Mouse (Mus musculus): ENCODE results near the gene Ggta1.

- no peak for TF ChIP-seq EP300 (IDR thresholded peaks at IDR 0.05; ENCODE audit: low read depth)
- TF ChIP-seq CTCF (IDR thresholded peaks at IDR 0.05; ENCODE audit: low read depth): no peak
Measured at GRCm38 (mm10) chr2:35427559-35427958, 35.5 kb downstream of the Ggta1 start.

All from liver, postnatal 0 days (tissue).